Mouse (Mus musculus): ENCODE results near the gene Serpinb3d.
"Not testable (repeated sequence)": the region's sequence is repeated elsewhere in the genome, so short reads cannot be mapped to it uniquely, and the experiment has no call there.

Gene Serpinb3d

DNA sequence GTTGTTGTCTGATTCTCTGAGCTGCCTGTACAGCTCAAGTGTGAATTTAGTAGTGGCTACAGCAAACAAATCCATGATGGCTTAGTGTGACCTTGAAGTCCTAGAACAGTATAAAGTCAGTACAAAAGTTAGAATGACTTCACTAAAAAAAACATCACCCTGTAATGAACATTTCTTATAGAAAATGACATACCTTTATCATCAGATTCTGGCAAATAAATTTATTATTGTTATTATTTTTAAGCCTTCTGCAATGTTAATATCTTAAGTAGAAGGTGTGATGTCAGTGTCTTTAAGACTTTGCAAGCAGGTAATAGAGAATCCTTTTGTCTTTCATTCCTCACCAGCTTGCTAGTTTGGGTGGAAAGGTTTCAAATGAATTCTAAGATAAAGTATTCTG, at the start of gene Serpinb3d:
TSS of gene Serpinb3d (minus strand) at position 101 of the 400 bp plus-strand sequence.
- no peak for DNase-seq (ENCODE audit: low spot score in 2 of 2)

DNA sequence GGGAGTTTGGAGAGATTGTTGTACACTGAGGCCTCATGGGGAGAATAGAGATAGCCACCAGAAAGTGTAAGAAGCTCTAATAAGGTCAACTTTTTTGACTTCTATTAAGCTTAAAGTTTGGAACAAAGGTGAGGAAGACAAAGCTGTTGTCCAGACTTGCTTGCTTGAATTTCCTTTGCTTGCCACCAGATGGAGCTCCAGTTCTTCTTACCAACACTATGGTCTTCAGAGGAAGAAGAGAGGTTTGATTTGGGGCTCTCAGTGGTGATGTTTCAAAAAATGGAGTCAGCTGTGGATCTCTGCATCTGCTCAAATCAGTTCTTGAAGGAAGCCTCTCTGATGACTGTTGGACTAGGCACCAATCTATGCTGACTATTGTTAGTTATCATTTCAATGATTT, 44.1 kb upstream of the Serpinb3d start:
- DNase-seq (ENCODE audit: low spot score in 2 of 2), result peak in 1 of 2 experiments; percentile 4

DNA sequence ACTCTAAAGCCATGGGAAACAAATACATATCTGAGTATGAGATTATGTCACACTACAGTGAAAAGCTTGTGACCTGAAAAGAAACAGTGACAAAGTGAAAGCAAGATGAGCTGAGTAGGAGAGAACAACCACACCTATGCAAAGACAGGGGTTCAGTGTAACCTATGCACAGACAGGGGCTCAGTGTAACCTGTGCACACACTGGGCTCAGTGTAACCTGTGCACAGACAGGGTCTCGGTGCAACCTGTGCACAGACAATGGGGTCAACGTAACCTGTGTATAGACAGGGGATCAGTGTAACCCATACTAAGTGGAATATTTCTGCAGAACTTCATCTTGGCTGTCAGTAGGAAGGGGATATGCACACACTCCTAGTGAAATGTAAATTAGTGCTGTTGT, 15.1 kb upstream of the Serpinb3d start:
- no peak for DNase-seq (ENCODE audit: low spot score in 2 of 2)

DNA sequence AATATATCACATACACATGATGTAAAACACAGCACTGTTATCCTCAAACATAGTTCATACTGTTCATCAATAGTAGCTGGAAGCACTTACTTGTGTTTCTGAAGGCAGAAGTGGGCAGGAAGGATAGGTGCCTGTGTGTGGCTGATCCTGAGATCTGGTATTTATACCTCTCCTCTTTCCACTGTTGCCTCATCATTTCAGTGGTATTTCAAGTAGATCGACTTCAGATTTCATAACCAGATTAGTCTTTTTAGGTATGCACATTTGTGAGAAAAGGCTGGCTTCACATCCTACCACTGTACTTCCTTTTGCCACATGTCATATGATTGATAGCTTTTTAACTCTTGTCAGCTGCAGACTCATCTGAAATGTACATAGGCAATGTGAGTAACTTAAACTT, 31.1 kb downstream of the Serpinb3d start, which contains the start of gene Serpinb3a:
TSS of gene Serpinb3a (minus strand) at position 101 of the 400 bp plus-strand sequence.
- no peak for DNase-seq (ENCODE audit: low spot score in 2 of 2)

DNA sequence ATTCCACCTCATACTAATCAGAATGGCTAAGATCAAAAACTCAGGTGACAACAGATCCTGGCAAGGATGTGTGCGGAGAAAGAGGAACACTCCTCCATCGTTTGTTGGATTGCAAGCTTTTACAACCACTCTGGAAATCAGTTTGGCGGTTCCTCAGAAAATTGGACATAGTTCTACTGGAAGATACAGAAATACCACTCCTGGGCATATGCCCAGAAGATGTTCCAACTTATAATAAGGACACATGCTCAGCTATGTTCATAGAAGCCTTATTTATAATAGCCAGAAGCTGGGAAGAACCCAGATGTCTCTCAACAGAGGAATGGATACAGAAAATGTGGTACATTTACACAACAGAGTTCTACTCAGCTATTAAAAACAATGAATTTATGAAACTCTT, 49.1 kb downstream of the Serpinb3d start:
- DNase-seq (ENCODE audit: low spot score in 2 of 2), result not testable (repeated sequence)

Measured in cerebellum, postnatal 4 days (tissue).